Mouse (Mus musculus): ENCODE data around the gene Tas2r123. TPM values are rescaled to one million over a fixed set of nuclear protein-coding genes. Genes with fewer than 3 reads are reported as not detected.

The Tas2r123 gene
- not detected for polyA plus RNA-seq (2017; shearing (Covaris generic))

GRCm38 (mm10) chr6:132846842-132847241 lies at the start of gene Tas2r123:
TSS of gene Tas2r123 (plus strand) at chr6:132847142.

GRCm38 (mm10) chr6:132802518-132802917 lies 44.4 kb upstream of the Tas2r123 start, which contains the start of gene Tas2r117:
TSS of gene Tas2r117 (plus strand) at chr6:132802818.

DNA sequence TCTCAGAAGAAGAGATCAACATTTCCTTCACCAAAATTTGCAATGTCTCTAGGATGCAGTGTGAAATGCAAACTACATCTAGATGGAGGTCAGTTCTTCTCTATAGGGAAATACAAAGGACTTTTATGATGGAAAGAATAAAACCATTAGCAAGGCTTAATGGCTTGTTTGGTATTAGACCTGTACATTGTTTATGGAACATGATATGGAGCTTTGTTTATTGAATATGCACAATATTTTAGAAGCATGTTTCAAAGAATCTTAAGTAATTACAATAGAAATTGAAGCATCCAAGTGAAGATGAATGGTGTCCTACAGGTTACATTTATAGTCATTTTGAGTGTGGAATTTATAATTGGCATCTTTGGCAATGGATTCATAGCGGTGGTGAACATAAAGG lies 8.2 kb downstream of the Tas2r123 start, which contains the start of gene Tas2r116:
TSS of gene Tas2r116 (plus strand) at position 301 of the 400 bp plus-strand sequence.

DNA sequence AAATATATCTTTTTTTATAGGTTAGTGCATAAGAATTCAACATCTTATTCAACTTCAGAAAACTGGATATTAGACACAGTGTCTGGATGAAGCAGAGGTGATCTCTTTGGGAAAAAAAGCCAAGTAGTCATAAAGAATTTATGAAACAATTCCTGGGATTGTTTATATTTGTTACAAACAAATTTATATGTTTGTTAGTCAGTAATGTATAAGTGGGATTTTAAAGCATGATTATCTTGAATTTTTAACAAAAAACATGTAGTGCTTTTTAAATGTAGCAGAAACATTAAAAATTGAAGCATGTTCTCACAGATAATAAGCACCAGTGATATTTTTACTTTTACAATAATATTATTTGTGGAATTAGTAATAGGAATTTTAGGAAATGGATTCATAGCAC lies 20.8 kb downstream of the Tas2r123 start, which contains the start of gene Tas2r110:
TSS of gene Tas2r110 (plus strand) at position 301 of the 400 bp plus-strand sequence.

GRCm38 (mm10) chr6:132892711-132893110 lies 45.8 kb downstream of the Tas2r123 start, which contains the start of gene Tas2r113:
TSS of gene Tas2r113 (plus strand) at chr6:132893011.

Other genes starting within 250 kb of the Tas2r123 start
- not detected for gene A630073D07Rik, start 195.6 kb upstream of the Tas2r123 start, polyA plus RNA-seq (2017; shearing (Covaris generic))
- not detected for gene Tas2r120, start 190.2 kb upstream of the Tas2r123 start, polyA plus RNA-seq (2017; shearing (Covaris generic))
- not detected for gene Tas2r121, start 146.1 kb upstream of the Tas2r123 start, polyA plus RNA-seq (2017; shearing (Covaris generic))
- gene Tas2r122, start 135.2 kb upstream of the Tas2r123 start, polyA plus RNA-seq (2017; shearing (Covaris generic)): not detected
- not detected for gene Tas2r115, start 109.1 kb upstream of the Tas2r123 start, polyA plus RNA-seq (2017; shearing (Covaris generic))
- gene Tas2r124, start 92.4 kb upstream of the Tas2r123 start, polyA plus RNA-seq (2017; shearing (Covaris generic)): not detected
- not detected for gene Tas2r102, start 85.0 kb upstream of the Tas2r123 start, polyA plus RNA-seq (2017; shearing (Covaris generic))
- gene Tas2r136, start 69.0 kb upstream of the Tas2r123 start, polyA plus RNA-seq (2017; shearing (Covaris generic)): not detected
- not detected for gene Tas2r117, start 44.3 kb upstream of the Tas2r123 start, polyA plus RNA-seq (2017; shearing (Covaris generic))
- gene Tas2r116, start 8.3 kb downstream of the Tas2r123 start, polyA plus RNA-seq (2017; shearing (Covaris generic)): not detected
- gene Tas2r110, start 20.9 kb downstream of the Tas2r123 start, polyA plus RNA-seq (2017; shearing (Covaris generic)): not detected
- gene Tas2r113, start 45.9 kb downstream of the Tas2r123 start, polyA plus RNA-seq (2017; shearing (Covaris generic)): not detected
- gene Tas2r125, start 62.5 kb downstream of the Tas2r123 start, polyA plus RNA-seq (2017; shearing (Covaris generic)): not detected
- gene Tas2r129, start 104.0 kb downstream of the Tas2r123 start, polyA plus RNA-seq (2017; shearing (Covaris generic)): not detected
- gene Tas2r131, start 110.8 kb downstream of the Tas2r123 start, polyA plus RNA-seq (2017; shearing (Covaris generic)): not detected
- gene Tas2r109, start 133.8 kb downstream of the Tas2r123 start, polyA plus RNA-seq (2017; shearing (Covaris generic)): not detected
- not detected for gene Tas2r103, start 190.0 kb downstream of the Tas2r123 start, polyA plus RNA-seq (2017; shearing (Covaris generic))
- gene Tas2r140, start 208.7 kb downstream of the Tas2r123 start, polyA plus RNA-seq (2017; shearing (Covaris generic)): not detected

Measured in activated CD4-positive, CD25-positive, alpha-beta regulatory T cell, adult 9 weeks (primary cell).